Mouse (Mus musculus): ENCODE data around the gene Pparg.

Gene Pparg

DNA sequence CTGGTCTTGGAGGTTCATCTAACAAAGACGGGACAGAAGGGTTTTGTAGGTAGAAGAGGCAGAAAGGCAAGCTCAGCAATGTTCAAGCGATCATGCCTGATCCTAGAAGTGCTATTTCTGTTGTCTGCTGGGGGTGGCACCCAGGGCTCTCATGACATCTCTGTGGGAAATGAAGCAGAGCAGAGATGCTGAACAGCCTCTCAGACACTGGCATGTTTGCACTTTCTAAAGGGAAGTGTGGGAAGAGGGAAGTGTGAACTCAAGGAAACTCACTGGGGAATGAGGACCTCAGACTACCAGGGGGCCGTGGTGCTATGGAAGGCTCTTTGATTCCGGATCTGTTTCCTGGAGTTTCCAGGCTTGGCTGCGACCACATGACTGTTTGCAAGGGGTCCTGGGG lies 144.2 kb downstream of the Pparg start:
- DNase-seq (ENCODE audit: low read depth, low spot score): no peak

DNA sequence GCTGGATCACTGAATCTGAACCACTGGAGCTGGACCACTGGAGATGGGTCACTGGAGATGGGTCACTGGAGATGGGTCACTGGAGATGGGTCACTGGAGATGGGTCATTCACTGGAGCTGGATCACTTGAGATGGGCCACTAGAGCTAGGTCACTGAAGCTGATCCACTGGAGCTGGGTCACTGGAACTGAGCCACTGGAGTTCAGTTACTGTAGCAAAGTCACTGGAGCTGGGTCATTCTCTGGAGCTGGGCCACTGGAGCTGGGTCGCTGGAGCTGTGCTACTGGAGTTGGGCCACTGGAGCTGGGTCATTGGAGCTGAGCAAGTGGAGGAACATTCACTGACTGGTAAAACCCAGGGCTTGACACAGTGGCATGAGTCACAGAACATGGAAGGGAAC lies 145.7 kb downstream of the Pparg start:
- no peak for DNase-seq (ENCODE audit: low read depth, low spot score)

DNA sequence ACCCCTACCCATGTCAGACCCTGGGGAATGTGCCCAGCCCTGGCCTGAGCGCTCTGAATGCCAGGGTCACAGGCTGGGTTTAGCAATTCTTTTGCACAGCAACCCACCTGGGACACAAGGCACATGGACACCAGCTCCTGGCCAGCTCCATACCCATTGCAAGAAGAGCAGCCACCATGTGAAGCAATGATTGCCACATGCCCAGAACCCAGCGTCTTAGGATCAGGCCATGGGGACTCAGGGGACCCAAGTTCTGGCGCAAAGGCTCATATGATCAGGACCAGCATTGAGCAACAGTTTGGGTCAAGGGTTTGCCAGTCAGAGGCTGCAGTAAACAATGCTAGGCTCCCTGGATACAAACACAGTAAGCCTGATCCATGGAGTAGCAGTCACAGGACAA lies 150.7 kb downstream of the Pparg start:
- no peak for DNase-seq (ENCODE audit: low read depth, low spot score)

DNA sequence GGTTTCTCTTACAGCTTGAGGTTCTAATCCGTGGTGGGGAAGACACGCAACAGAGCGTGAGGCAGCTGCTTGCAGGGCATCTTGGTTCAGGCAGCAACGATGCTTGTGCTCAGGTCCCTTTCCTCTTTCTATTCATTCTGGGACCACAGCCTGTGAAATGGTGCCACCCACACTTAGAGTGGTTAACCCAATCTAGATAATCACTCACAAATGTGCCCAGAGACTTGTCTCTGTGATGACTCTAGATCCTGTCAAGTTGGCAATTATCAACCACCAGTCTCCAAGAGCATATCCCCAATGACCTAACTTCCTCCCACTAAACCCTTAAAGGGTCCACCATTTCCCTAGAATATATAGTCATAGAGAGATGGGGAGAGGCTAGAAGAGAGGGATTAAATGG lies 152.5 kb downstream of the Pparg start:
- DNase-seq (ENCODE audit: low read depth, low spot score): no peak

DNA sequence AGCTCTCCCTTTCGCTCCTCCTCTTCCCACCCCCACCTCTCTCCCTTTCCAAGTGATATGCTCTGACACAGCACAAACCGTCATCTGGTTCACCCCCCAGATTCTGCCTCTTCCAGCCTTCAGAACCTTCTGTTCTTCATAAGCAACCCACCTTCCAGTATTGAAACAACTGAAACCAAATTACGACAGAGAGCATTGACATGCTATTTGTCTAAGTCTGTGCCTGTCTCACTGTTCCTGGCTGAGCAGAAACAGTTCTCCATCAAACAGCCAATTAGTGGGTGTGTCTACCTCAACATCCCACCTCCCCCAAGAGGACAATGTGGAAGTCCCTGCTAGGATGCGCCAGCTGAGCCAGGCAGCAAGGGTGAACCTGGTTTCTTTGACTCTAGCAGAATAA lies 157.2 kb downstream of the Pparg start:
- no peak for DNase-seq (ENCODE audit: low read depth, low spot score)

DNA sequence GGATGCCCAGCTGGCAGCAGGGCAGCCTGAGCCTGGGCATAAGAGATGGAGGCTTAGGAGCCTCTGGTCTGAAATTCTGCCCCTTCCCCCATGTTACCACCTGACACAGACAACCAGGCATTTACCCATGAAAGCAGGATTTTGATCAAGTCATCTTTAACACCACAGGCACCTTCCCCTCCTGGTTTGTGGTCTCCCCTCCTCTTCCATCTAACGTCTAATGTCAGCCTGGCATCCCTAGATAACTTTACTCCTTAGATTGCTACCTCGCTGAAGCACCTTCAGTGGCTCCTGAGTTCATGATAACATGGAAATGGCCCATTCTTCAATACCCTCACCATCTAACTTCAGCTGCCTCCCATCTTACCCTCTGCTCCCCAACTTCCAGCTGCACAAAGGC lies 157.6 kb downstream of the Pparg start:
- no peak for DNase-seq (ENCODE audit: low read depth, low spot score)

DNA sequence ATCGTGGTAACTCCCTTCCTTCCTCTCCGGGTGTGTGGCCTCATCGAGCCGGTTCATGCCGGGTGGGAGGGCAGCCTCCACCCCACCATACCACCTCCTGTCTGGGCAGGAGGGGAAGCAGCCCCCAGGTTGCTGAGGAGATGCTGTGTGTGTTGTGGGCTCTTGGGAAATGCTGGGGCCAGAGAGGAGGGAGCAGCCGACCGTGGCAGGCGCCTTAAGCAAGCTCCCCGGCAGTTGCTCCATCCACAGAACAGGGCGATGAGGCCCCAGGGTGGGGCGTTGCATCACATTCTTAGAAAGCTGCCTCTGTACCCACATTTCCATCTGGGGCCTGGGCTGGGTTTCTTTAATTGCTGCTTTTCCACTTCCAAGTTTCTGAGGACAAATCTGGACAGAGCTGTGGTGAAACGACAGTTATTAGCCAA lies 158.5 kb downstream of the Pparg start:
- DNase-seq (ENCODE audit: low read depth, low spot score): no peak

DNA sequence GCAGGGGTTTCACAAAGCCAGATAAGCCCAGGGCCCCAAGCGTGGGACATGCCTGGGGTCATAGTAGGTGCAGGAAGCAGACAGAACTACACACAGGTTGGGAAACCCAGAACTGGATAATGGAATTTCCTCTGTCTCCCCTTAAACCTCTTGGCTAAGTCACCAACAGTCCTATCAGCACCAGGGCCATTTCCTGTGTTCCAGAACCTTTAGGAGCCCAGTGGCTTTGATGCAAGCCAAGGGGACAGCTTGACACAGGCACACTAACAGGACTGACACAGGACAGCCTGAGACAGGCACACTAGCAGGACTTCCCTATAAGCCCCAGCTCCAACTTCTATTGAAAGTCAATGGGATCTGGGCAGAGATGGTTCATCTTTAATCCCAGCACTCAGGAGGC lies 161.2 kb downstream of the Pparg start:
- DNase-seq (ENCODE audit: low read depth, low spot score): no peak

DNA sequence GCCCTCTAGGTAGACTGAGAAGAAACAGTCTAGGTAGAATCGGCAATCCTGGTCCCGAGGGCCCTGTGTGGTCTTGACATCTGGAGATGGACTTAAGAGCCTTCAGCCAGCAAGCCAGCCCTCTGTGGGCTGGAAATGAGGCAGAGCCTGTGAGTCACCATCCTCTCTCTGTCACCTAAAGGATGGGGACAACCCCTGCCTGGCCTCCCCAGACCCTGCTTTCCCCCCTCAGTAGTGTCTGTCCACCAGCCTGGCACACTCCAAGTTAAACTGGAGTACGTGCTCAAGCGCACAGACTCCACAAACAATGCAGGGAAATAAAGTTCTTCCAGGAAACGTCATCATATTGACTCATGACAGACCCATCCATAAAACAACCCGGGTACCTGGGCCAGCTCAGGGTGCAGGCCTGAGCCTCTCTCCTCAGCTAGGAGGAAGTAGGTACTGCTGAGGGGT lies 162.0 kb downstream of the Pparg start:
- no peak for DNase-seq (ENCODE audit: low read depth, low spot score)

DNA sequence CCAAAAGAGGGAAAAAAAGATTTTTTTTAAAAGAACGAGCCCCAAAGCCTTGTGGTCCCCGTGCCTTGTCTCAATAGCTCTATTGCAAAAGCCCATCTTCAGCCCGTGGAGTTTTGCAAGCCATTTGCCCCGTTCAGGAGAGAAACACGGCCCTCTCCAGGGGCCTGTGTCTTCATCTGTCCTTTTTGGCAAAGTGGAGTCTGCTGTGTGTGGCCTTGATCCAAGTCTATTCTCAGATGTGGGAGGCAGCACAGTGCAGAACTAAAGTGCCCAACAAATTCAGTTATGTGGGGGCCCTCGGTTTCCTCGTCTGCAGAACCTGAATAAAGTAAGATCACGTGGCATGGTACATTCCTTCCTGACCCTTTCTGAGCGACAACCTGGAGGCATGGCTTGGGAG lies 162.4 kb downstream of the Pparg start:
- no peak for DNase-seq (ENCODE audit: low read depth, low spot score)

DNA sequence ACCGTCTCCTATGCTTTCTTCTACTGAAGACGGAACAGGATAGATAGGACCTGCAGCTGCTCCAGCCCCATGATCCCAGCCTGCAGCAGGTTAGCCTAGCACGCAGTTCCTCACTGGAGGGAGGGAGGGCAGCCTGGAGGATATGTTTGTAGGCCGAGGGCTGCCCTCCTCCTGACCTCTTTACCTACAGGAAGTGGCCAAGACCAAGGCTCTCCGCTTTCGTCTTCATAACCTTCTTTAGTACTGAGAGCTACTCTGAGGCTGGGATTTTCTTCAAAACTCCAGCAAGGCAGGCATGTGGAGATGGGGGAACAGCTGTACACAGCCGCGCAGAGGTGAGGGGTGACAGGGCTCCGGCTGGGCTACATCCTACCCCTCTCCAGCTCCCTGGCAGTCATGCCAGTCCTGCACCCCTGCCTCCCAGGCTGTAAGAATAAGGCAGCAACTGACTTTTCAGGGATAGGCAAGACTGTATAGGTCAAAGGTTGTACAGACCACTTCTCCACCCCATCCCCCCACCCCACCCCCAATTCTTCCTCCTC lies 163.8 kb downstream of the Pparg start:
- no peak for DNase-seq (ENCODE audit: low read depth, low spot score)

DNA sequence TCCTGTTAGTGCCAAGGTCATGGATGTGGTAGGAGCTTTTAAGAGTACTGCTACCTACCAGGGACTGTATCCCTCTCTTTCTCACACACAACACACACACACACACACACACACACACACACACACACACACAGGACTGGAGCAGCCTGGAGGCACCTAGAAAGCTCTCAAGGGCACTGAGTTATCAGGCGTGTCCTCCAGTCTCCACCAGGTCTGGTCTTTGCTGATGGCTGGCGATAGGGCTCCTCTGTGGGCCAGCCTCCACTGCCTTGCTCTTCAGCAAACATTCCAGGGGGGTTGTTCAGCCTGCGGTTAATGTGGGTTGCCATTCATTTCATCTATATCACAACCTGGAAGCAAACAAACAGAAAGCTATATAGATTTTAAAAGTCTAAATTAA lies 166.7 kb downstream of the Pparg start:
- DNase-seq (ENCODE audit: low read depth, low spot score): no peak

DNA sequence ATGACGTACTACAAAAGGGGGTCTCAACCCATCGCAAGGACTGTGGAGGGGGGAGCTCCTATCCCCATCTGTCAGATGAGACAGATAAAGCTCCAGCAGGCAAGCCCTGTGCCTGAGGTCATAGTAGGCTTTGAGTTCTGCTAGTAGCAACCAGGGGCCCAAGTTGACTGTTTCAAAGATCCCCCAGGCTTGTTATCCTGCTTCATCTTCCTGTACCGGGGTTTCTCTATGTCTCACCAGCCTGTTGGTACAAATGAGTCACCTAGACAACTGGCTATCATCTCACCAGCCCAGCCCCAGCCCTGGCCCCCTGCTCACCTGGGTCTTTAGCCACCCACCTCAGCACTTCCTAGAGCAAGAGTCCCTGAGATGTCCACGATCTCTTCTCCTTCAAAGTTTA lies 167.6 kb downstream of the Pparg start:
- DNase-seq (ENCODE audit: low read depth, low spot score): no peak

DNA sequence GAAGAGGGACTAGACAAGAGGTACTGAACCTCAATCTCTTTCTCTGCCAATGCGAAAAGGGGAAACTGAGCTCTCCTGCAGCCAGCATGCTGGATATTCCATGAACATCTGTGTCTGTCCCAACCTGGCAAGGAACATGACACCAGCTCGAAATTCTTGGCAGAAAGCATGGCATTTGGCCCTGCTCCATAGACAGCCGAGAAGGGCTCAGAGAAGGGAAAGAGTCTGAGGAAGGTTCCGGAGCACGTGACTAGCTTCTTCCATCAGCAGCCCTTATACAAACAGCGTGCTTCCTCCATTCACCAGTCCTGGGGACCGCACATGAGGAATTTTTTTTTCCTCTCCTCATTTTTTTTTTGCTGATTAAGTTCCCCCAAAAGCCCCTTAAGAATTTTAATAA lies 173.9 kb downstream of the Pparg start:
- DNase-seq (ENCODE audit: low read depth, low spot score): no peak

DNA sequence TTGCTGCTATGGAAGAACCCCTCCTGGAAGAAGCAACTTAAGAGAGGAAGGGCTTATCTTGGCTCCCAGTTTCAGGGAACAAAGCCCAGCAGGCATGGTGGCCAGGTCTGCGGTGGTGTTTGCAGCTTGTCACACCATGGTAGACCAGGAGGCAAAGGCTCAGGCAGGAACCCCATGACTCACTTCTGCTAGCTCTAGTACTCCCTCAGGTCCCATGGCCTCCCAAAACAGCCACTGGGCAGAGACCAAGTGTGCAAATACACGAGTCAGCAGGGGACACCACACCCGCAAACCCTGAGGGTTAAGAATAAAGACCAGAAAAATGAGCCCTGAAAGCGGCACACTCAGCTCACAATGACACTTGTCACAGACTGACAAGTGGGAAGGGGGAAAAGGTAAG lies 175.4 kb downstream of the Pparg start:
- no peak for DNase-seq (ENCODE audit: low read depth, low spot score)

DNA sequence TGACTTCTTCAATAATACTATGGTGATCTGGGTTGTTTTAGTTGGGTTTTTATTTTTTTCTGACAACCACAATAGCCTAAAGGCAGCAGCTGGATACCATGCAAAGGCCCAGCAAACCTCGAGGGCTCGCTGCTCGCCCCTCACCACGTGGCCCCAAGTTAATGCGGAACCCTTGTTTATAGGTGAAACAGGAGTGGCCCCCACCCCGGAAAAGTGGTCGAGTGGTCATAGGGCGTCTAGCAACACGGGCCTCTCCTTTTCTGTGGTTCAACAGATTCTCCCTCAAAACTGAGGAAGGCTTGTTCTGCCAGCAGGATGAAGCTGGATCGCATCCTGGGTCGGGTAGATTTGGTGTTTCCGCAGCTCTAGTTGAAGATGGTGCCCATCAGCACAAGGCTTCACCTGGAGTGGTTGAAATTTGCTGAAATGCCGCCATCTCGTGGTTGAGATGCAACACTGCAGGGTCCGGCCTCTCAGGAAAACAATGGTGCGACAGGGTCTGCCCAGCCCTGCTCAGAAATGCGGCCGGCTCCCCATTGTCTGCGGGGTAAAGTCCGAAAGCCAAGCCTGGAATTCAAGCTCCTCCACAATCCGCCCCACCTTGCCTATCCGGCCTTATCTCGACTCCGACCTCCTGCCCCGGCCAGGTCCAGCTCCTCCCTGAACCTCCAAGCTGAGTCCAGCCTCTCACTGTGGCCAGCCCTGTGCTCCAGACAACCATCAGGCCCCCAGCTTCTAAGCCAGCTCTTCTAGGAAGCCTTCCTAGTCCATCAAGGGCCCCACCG lies 178.1 kb downstream of the Pparg start:
- DNase-seq (ENCODE audit: low read depth, low spot score): peak; percentile 47

All from retina, adult 2 months (tissue).